Mouse (Mus musculus): ENCODE results near the gene Nfix.

DNA sequence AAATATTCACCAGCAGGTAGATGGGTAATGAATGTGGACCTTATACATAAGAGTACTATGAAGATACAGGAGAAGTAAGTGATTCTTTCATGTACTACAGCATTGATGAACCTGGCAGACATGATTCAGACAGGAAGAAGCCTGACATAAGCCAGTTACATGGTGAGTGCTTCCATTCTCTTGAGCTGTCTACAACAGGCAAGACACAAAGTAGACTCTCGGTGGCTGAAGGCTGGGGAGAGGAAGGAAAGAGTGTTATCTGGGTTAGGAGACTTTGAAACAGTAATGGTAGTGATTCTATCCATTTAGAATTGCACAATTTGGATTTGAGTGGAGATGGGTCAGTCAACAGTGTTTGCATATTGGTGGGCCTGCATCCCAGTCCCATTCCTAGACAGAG, 141.2 kb downstream of the Nfix start:
- TF ChIP-seq CTCF (IDR thresholded peaks at IDR 0.05; ENCODE audit: low read depth, low read length) = no peak
- no peak for TF ChIP-seq POLR2A (IDR thresholded peaks at IDR 0.05; ENCODE audit: insufficient read depth, low read length)
- TF ChIP-seq EP300 (IDR thresholded peaks at IDR 0.05; ENCODE audit: insufficient read depth, low read depth, low read length) = no peak

Measured in ES-Bruce4 (cell line).